Mouse (Mus musculus) ES-Bruce4 (cell line): ENCODE data around the gene Tmem88b. TPM values are rescaled to one million over a fixed set of nuclear protein-coding genes. Genes with fewer than 3 reads are reported as not detected.

Experiments used
- H3K27ac ChIP-seq: 2 replicates; pipeline ENCODE4 v1.5.1; 2012; ENCODE audit warnings: low read length, inconsistent platforms; ENCODE audit not compliant: insufficient read depth
- H3K27me3 ChIP-seq: 2 replicates; pipeline ENCODE4 v1.6.1; 2012; ENCODE audit warnings: mild to moderate bottlenecking, low read length, inconsistent platforms; ENCODE audit not compliant: control insufficient read depth, poor library complexity, insufficient read depth, severe bottlenecking
- H3K36me3 ChIP-seq: 2 replicates; pipeline ENCODE4 v1.6.1; 2012; ENCODE audit warnings: inconsistent platforms, mild to moderate bottlenecking, low read length, moderate library complexity; ENCODE audit not compliant: control insufficient read depth, poor library complexity, insufficient read depth, severe bottlenecking
- H3K4me1 ChIP-seq: one replicate; pipeline ENCODE4 v1.8.1; 2011; ENCODE audit warnings: low read length; ENCODE audit not compliant: control insufficient read depth, insufficient read depth
- H3K4me3 ChIP-seq: 2 replicates; pipeline ENCODE4 v1.5.1; 2011; ENCODE audit warnings: low read depth, mild to moderate bottlenecking, low read length
- H3K9ac ChIP-seq: 2 replicates; pipeline ENCODE4 v1.6.1; 2012; ENCODE audit warnings: low read depth, mild to moderate bottlenecking, inconsistent platforms; ENCODE audit not compliant: poor library complexity, severe bottlenecking
- H3K9me3 ChIP-seq: replicated peaks from 2 replicates; pipeline ENCODE4 v1.6.1; 2012; ENCODE audit warnings: mild to moderate bottlenecking, low read length, inconsistent platforms; ENCODE audit not compliant: control insufficient read depth, poor library complexity, insufficient read depth, severe bottlenecking
- CTCF ChIP-seq: IDR thresholded peaks from one replicate; pipeline ENCODE4 v1.8.1; 2011; ENCODE audit warnings: low read depth, low read length
- EP300 ChIP-seq: IDR thresholded peaks from 2 replicates; pipeline ENCODE4 v1.6.1; 2011; ENCODE audit warnings: low read depth, low read length; ENCODE audit not compliant: insufficient read depth
- POLR2A ChIP-seq: IDR thresholded peaks from one replicate; pipeline ENCODE4 v1.8.1; 2011; ENCODE audit warnings: low read length; ENCODE audit not compliant: insufficient read depth
- polyA plus RNA-seq: library from polyadenylated mRNA; stranded (reverse); fragments of >200 nt; gene quantifications from 2 replicates; pipeline ENCODE4 v1.2.4, GENCODE M21; 2011; ENCODE audit warnings: low read depth; ENCODE audit not compliant: missing spikeins, insufficient read depth, insufficient read length

The Tmem88b gene
- polyA plus RNA-seq, 1 experiment: 0.40 TPM

GRCm38 (mm10) chr4:155811929-155812664, 26.4 kb upstream of the Tmem88b start, which contains the start of gene Ccnl2:
Gene Ccnl2 (plus strand): TSS chr4:155812489.
- Histone ChIP-seq H3K27me3 (no peaks in the 10 kb centered on the region), H3K4me1 (no peaks in the 10 kb centered on the region), H3K27ac (peak within 1 kb of the TSS; percentile 55), H3K36me3 (peaks cover 65% of the 10 kb centered on the region), H3K9ac (peak within 1 kb of the TSS; percentile 94), H3K4me3 (peak within 1 kb of the TSS; percentile 100), H3K9me3 (no peaks in the 10 kb centered on the region)
- TF ChIP-seq POLR2A (no peak), EP300 (no peak), CTCF (no peak)

DNA sequence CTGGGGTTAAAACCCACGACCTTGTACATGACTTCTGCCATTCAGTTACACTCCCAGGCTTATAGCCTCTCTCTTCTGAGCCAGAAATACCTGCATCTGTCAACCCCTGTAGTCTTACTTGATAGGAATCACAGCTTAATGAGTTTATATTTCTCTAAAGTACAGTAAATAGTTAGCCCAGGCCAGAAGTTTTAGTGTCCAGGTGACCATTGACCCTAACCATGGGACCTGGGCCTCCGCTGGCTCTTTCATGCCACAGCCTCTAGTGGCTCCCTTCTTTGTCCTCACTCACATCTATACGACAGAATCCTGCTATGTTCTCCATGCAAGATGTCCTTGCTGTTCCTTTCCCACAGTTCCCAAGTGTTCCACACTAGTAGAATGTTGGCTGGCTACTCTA, 22.2 kb upstream of the Tmem88b start:
- no peaks in the 10 kb centered on the region for H3K4me1 ChIP-seq
- peaks cover 36% of the 10 kb centered on the region for H3K36me3 ChIP-seq
- H3K9me3 ChIP-seq: no peaks in the 10 kb centered on the region
- TF ChIP-seq POLR2A (no peak), CTCF (no peak), EP300 (no peak)
- no peak overlapping the region for H3K4me3 ChIP-seq
- no peak overlapping the region for H3K27ac ChIP-seq
- H3K27me3 ChIP-seq: no peaks in the 10 kb centered on the region
- no peak overlapping the region for H3K9ac ChIP-seq

DNA sequence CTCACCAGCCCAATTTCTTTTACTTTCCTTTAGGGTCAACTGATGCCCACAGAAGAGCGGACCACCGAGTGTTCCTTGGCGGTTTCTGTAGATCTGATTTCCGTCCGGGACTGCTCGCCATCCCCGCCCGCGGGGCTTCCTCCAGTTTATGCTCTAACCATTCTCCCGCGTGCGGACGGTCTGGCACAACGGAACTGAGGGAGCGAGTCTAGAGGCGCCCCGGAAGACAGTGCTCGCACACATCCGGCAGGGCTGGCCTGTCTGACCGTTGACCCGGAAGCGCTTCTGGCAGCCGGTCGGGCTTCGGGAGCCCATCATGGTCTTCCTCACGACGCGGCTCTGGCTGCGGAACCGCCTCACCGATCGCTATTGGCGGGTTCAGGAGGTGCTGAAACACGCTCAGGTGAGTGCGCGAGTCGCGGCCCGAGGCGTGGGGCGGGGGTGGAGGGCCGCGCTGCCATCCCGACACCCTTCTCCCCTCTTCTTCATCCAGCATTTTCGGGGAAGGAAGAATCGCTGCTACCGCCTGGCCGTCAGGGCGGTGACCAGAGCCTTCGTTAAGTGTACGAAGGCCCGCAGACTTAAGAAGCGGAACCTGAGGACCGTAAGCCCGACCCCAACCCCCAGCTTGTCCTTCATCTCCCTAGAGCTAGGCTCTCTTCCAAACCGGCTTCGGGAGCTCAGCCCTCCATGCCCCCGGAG, 17.8 kb upstream of the Tmem88b start:
- H3K9ac ChIP-seq: peak overlapping the region; percentile 77
- peaks cover 17% of the 10 kb centered on the region for H3K36me3 ChIP-seq
- peak overlapping the region; percentile 87 for H3K4me3 ChIP-seq
- H3K9me3 ChIP-seq: no peaks in the 10 kb centered on the region
- no peaks in the 10 kb centered on the region for H3K4me1 ChIP-seq
- no peak overlapping the region for H3K27ac ChIP-seq
- no peak for TF ChIP-seq EP300
- no peak for TF ChIP-seq CTCF
- TF ChIP-seq POLR2A: no peak
- no peaks in the 10 kb centered on the region for H3K27me3 ChIP-seq

DNA sequence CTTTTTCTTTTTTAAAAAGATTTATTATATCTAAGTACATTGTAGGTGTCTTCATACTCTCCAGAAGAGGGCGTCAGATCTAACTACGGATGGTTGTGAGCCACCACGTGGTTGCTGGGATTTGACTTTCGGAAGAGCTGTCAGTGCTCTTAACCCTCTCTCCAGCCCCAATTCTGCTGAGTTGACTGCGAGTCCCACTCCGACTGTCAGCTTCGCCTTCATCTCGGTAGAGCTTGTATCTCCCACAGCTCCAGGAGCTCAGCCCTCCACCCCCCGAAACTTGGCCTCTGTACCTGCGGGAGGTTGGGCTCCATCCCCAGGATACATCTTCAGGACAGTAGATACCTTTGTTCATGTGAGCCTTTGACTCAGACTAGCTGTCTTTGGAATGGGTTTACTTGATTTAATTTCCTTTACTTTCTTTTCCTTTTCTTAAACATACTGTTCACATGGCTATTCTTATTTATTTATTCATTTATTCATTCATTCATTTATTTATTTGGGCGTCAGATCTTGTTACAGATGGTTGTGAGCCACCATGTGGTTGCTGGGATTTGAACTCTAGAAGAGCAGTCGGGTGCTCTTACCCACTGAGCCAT, 17.2 kb upstream of the Tmem88b start, which contains the start of gene Mrpl20:
Gene Mrpl20 (plus strand): TSS at position 138 of the 599 bp plus-strand sequence.
- no peaks in the 10 kb centered on the region for H3K4me1 ChIP-seq
- peak within 1 kb of the TSS; percentile 57; the same call in 1 of the 2 replicates for H3K27ac ChIP-seq
- no peak for TF ChIP-seq EP300
- peak; percentile 10 for TF ChIP-seq CTCF
- no peak for TF ChIP-seq POLR2A
- H3K36me3 ChIP-seq: peaks cover 11% of the 10 kb centered on the region
- H3K9me3 ChIP-seq: no peaks in the 10 kb centered on the region
- no peaks in the 10 kb centered on the region for H3K27me3 ChIP-seq
- peak within 1 kb of the TSS; percentile 87 for H3K4me3 ChIP-seq
- H3K9ac ChIP-seq: peak within 1 kb of the TSS; percentile 77

DNA sequence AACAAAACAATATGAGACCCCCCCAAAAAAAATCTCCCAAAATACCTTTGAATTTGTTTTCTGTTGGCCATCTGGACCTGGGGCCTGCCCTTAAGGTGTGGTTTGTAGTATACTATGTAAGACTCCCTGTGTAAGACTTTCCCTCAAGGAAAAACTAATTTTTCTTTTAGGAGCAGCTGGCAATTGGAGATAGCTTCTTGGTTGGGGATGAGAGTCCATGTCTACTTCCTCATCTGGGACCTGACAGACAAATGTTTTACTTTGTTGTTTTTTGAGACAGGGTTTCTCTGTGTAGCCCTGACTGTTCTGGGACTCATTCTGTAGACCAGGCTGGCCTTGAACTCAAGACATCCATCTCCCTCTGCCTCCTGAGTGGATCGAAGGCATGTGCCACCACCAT, 16.4 kb upstream of the Tmem88b start:
- TF ChIP-seq POLR2A (no peak), EP300 (no peak), CTCF (no peak)
- Histone ChIP-seq H3K27ac (peak overlapping the region; percentile 47; the same call in 1 of the 2 replicates), H3K4me1 (no peaks in the 10 kb centered on the region), H3K9ac (no peak overlapping the region), H3K4me3 (no peak overlapping the region), H3K9me3 (no peaks in the 10 kb centered on the region), H3K27me3 (no peaks in the 10 kb centered on the region), H3K36me3 (peaks cover 5% of the 10 kb centered on the region)

DNA sequence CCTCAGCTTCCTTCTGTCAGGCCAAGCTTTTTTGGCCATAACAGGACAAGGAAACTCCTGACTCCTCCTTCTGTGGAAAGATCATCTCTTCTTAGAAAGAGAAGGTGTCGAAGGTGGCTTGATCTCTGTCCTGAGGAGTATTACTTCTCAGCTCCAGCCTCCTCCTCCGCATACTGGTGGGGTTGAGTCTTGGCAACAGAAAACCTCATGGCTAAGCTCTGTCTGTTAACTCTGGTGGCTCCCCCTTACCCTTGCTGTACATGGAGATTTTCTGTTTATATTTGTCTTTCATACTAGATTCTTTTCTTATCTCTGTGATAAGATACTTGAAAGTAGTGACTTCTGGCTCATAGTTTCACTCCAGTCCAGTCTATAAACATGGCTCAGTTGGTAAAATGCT, 8.1 kb upstream of the Tmem88b start:
- Histone ChIP-seq H3K4me1 (no peaks in the 10 kb centered on the region), H3K27me3 (no peaks in the 10 kb centered on the region), H3K9me3 (no peaks in the 10 kb centered on the region), H3K27ac (no peak overlapping the region), H3K9ac (no peak overlapping the region), H3K4me3 (no peak overlapping the region), H3K36me3 (no peaks in the 10 kb centered on the region)
- TF ChIP-seq EP300 (no peak), POLR2A (no peak), CTCF (no peak)
